ENCODE assay signal across 20 mouse cellular contexts in genomic region chr8:76503621-76504020, GRCm38 (mm10).
"Had no signal": no experiment of that assay in that cellular context is flagged by ENCODE, and none has a peak within 500 bp of the region (broad histone marks: within the 10 kb centered on the region; RNA-seq: fewer than 3 reads in every experiment).

No protein-coding gene starts in this region.

- H3K27ac ChIP-seq: midbrain, embryonic 10.5 days; midbrain, embryonic 12.5 days; neural tube, embryonic 13.5 days; neural tube, embryonic 15.5 days; stomach, embryonic 15.5 days; stomach, postnatal 0 days had no signal

- H3K4me3 ChIP-seq: midbrain, embryonic 10.5 days; midbrain, embryonic 12.5 days; myocyte; neural tube, embryonic 13.5 days; neural tube, embryonic 15.5 days; stomach, embryonic 15.5 days had no signal

- H3K27me3 ChIP-seq: midbrain, embryonic 12.5 days; neural tube, embryonic 13.5 days; neural tube, embryonic 15.5 days; stomach, embryonic 15.5 days had no signal

- H3K9me3 ChIP-seq: midbrain, embryonic 10.5 days; midbrain, embryonic 12.5 days; neural tube, embryonic 13.5 days; neural tube, embryonic 15.5 days; stomach, embryonic 15.5 days had no signal

- ATAC-seq: midbrain, embryonic 16.5 days had no signal

- H3K4me1 ChIP-seq: midbrain, embryonic 10.5 days; midbrain, embryonic 12.5 days; neural tube, embryonic 13.5 days; neural tube, embryonic 15.5 days; stomach, embryonic 15.5 days had no signal

- H3K36me3 ChIP-seq: midbrain, embryonic 10.5 days; midbrain, embryonic 12.5 days; neural tube, embryonic 13.5 days; neural tube, embryonic 15.5 days; stomach, embryonic 15.5 days had no signal

- H3K9ac ChIP-seq: lung, embryonic 14.5 days; midbrain, embryonic 12.5 days; neural tube, embryonic 13.5 days; neural tube, embryonic 15.5 days; stomach, embryonic 15.5 days had no signal

- DNase-seq: lung, adult 18-20 months; lung, embryonic 14.5 days; lung, postnatal 10 days; lung, postnatal 4 days; midbrain, embryonic 14.5 days; retina, postnatal 1 day; right cerebral cortex, adult 18-20 months; right cerebral cortex, postnatal 25 days; right cerebral cortex, postnatal 4 days; thymus, adult 2 months; thymus, postnatal 25 days; thymus, postnatal 4 days had no signal

- H3K4me2 ChIP-seq: lung, embryonic 14.5 days; midbrain, embryonic 12.5 days; neural tube, embryonic 13.5 days; neural tube, embryonic 15.5 days; stomach, embryonic 15.5 days had no signal
